Mouse (Mus musculus) gastrocnemius, postnatal 14 days (tissue): ENCODE measurements at regions not wholly inside any gene's neighbourhood (a gene's known extent, or its start where the extent isn't known, plus 50 kb on each side); places are given as distances from the start of the nearest gene placed in this dataset.
A peak's percentile ranks its signal among the peaks of the same experiment; 100 is the strongest.

Experiments
- DNase-seq: peaks from one replicate; pipeline ENCODE4 v3.0.0; 2021; ENCODE audit warnings: mixed read lengths
- intact Hi-C: fragments of 180-260 bp; cut with DNase I; formaldehyde crosslinking; loops from one replicate; pipeline ENCODE4 v1.15.1; 2025; ENCODE audit warnings: low total_unique reads

DNA sequence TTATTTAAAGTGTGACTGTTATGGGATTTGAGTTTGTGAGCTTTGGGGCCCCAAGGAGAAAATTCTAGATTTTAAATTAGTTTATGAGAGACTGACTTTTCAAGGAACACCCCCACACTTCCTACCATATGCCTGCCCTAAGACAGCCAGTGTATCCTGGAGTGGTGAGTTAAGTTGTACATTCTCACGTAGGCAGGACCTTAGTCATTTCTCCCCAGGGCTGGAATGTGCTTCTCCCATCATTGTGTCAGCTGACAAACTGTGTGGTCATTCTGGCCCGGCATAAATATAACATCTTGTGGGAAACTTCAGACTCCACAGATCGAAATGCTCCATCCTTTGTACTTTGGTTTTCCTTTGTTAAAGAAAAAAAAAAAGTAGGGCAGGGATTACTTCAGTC is 73.1 kb upstream of the Tfpi start:
- intact Hi-C loops = no loop called here
- no peak for DNase-seq

DNA sequence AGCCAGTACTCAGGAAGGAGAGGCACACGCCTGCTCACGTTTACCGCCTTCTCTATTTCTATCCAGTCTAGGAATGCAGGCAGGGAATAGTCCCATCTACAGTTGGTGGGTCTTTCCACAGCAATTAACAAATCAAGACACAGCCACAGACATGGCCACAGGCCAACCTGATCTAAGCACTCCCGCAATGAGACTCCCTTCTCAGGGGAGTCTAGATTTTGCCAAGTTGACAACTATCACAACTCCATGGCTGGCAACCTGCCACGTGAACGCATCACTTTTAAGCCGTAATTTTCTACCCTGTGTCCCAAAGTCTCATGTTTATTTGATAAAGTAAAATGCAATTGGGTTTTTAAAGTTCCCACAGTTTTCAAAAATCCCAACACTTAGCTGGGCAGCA is 72.0 kb upstream of the Tfpi start:
- DNase-seq = peak; percentile 16

DNA sequence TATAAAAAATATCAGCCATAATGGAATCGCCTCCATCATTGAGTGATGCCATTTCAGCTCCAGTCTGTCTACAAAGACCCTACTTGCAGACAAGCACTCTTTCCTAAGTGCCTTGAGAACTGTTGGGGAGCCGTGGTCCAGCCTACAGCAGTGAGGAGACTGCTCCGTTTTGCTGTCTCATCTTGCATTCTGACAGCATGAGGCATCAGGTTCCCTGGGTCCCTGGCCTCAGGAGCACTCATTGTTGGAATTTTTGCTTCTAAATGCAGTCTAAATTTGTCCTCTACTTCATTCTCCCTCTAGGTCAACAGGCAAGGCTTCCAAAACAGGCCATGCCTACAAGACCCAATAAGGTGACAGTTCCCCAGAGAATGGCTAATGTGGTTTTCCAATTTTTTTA is 69.1 kb upstream of the Tfpi start:
- intact Hi-C loops = no loop called here
- DNase-seq = no peak

More for the DNA sequence above, 72.0 kb upstream of the Tfpi start:
- intact Hi-C loops = no loop called here

DNA sequence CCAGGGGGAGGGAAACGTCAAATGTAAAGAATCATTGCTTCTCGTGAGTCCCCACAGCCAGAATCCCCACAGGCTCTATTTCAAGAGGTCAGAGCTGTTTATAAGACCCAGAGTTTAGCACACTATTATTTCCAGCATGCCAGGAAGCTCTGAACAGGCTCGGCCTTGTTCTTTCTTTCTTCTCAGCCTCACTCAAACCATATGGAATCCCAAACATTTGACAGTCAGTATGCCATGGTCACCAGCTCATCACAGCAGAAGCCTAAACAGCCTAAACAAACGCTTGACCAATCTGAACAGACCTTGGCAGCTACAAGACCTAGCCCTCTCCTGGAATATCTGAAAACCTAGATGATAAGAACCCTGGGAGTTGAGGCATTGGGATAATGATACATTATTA is 68.2 kb upstream of the Tfpi start:
- intact Hi-C loops = no loop called here
- DNase-seq = no peak

DNA sequence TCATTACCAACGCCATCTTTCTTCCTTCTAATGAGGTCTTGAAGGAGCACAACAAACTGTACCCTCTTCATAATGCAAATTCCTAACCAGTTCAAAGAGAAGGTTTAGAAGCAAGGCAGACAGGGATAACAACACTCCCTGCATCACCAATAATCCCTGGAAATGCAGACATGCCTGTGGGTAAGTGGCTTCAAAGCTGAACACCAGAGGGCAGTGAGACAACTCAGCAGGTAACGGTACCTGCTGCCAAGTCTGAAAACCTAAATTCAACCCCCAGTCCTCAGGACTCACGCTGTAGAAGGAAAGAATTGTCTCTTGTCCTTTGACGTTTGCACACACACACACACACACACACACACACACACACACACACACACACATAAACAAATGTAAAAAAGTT is 67.6 kb upstream of the Tfpi start:
- DNase-seq = no peak
- intact Hi-C loops = no loop called here

DNA sequence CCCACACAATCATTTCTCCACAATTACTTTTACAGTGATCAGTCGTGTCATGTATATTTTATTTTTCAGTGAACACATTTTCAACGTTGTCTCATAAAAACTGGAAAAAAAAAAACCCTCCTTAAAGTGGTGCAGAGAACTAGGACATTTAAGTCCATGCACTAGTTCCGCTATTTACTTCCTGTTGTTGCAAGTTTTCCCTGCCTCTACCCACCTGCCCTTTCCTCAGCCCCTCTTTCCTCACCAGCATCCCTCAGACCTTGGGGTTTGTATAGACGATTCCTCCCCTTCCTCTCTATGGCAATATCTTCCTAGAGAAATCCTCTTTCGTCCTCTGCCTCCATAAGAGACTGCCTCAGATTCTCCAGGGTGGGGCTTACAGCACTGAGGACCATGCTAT is 64.9 kb upstream of the Tfpi start:
- no peak for DNase-seq
- intact Hi-C loops = no loop called here

DNA sequence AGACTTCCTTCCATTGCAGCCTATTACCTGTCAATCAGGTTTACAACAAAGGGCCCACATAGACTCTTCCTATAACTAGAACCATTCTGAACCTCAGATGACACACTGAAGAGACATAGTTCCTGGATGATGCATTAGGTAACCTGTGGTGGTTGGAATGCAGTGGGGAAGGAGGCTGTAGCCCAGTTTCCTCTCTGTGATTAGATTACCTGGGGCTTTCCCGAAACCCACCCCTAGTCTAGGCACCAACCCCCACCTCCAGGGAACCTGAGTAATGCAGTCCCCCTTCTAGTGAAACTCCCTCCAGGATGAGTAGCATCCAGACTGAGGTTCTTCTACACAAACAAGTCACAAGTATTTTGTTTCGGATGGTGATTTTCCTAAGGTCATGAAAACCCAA is 62.5 kb upstream of the Tfpi start:
- DNase-seq = no peak

DNA sequence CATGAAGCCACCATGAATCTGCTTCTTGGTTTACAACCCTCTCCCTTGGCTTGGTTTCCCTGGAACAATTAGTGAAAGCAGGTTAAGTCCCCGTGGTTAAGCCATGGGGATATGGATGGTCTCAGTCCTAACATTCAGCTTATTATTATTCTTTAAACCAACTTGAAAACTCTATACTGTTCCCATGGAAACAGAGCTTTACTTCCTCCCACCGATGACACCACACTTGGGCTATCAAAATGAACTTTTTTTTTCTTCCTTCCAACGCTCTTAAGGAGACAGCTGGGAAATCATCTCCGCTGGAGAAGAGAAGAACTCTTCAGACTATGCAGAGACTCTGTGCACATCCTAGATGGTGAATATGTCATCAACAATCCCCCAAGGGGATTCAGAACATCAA is 61.4 kb upstream of the Tfpi start:
- intact Hi-C loops = no loop called here
- DNase-seq = no peak

More for the DNA sequence above, 62.5 kb upstream of the Tfpi start:
- intact Hi-C loops = no loop called here

DNA sequence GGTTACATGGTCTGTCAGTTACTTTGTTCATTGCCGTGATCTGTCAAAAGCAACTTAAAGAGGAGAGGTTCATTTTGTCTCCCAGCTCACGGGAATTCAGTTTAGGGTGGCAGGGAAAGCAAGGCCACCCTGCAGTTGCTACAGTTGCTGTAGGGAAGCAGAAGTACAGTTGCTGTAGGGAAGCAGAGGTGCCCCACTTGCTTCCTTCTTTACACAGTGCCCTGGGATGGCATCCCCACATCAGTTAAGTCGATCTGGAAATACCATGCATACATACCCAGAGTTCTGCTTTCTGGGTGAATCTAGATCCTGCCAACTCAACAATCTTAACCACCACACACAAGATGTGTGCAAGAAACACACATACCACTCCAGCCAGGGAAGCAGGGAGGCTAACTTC is 54.6 kb upstream of the Tfpi start:
- intact Hi-C loops = no loop called here
- DNase-seq = no peak

DNA sequence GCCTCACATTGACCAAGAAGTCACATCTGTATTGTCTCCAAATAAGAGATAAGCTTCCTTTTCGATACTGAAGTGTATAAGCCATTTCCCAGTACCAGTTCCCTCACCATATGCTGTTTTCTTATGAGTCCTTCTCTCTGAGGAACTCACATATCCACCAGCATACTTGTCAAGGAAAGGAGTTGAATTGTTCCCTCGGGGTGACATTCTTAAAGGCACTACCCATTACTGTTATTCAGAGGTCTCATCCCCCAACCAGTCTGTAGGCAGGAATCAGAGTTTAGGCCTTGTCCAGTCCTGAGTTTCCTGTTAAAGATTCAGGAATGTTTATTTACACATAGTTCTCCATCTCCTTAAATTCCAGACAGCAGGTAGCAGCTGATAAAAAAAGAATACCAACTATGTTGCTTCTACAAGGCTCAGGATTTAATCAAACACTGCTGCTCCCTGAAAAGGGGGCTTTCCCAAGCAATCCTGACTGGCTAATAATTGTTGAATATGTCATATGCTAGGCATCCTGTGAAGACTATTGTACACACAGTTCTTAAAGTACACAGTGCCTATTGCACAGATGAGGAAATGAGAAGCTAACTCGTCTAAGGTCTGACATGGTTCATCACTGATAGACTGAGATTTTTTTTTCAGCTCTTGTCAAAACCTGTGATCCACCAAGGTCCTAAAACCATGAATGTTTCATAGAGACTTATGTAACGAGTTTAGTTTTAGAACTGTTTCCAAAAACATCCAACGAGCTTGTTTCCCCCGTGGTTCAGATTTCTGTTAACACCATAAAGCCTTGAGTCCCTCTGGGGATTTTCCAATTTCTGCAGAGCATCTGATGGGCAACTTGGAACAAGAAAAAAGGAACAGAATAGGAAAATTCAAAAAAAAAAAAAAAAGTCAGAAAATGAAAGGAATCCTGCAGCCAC is 52.5 kb upstream of the Tfpi start:
- DNase-seq = no peak
- intact Hi-C loops = no loop called here
